Mouse (Mus musculus) lung, postnatal 0 days (tissue): ENCODE results near the gene Dand5.

Experiments
- CTCF ChIP-seq: IDR thresholded peaks from 2 replicates; pipeline ENCODE4 v1.5.1; 2016; ENCODE audit warnings: antibody characterized with exemption, mild to moderate bottlenecking
- EP300 ChIP-seq: IDR thresholded peaks from 2 replicates; pipeline ENCODE4 v1.6.1; 2016; ENCODE audit warnings: antibody characterized with exemption, mild to moderate bottlenecking, control low read depth

DNA sequence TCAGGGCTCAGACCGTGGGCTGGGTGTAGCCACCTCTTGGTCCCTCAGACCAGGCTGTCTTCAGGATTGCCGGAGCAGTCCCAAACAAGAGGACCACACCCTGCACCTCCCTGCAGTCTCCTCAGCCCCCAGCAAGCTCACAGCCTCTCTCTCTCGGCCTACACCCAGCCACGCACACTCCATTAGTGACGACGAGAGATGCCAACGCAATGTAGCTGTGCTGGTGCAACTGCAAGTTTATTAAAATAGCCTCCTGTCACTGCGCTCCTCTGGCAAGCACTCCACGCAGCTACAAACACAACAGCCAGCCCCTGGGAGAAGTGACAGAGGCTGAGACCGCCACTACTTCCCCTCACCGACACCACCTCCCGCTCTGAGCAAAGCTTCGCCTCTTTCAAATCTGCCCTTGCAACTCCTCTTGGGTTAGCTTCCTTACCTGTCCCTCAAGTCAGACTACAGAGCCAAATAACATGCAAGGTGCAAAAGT lies 47.5 kb downstream of the Dand5 start:
- no peak for TF ChIP-seq EP300
- TF ChIP-seq CTCF: no peak
